Comparison of ENCODE assay signal across 8 mouse cellular contexts in the genomic region with DNA sequence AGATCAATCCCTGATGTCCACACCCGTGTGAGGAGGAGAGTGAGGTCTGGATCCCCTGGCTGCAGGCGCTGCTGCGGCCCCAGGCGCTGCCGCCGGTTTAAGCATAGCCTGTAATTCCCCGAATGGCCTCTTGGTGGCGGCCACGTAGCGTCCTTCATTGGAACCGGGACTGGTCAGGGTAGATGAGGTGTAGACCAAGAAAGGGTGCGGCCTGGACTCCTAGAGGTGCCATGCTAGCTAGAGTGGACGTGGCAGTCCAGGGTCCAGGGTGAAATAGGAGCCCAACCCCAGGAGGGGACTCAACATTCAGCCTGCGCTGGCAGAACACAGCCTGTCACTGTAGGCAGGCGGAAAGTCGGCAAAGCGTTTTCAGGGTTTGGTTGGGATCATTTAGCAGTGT. TPM values are rescaled to one million over a fixed set of nuclear protein-coding genes. Genes with fewer than 3 reads are reported as not detected.
DNase-seq lines count a peak whose midpoint lies in the region; ATAC-seq and TF ChIP-seq lines count a peak whose summit lies in the region.

No protein-coding gene starts in this region.

- H3K4me2 ChIP-seq in intestine, postnatal 0 days (replicated peaks; ENCODE audit: low read depth) = peak overlapping the region; percentile 21; the same call in 1 of the 2 replicates

- ATAC-seq in intestine, postnatal 0 days = peak; percentile 84
- ATAC-seq in inflammation-experienced regulatory T-cells, adult 6 months = no peak

- H3K9ac ChIP-seq in intestine, postnatal 0 days (ENCODE audit: low read depth, low read length) = peak overlapping the region; percentile 46

- no peaks in the 10 kb centered on the region for H3K27me3 ChIP-seq in intestine, postnatal 0 days (replicated peaks; ENCODE audit: control insufficient read depth, insufficient read depth, low read length)
- H3K27me3 ChIP-seq in midbrain, embryonic 10.5 days (ENCODE audit: low read depth, poor library complexity, severe bottlenecking) = peaks cover 5% of the 10 kb centered on the region

- H3K9me3 ChIP-seq in intestine, postnatal 0 days (ENCODE audit: control insufficient read depth) = no peaks in the 10 kb centered on the region
- H3K9me3 ChIP-seq in midbrain, embryonic 10.5 days (replicated peaks) = no peaks in the 10 kb centered on the region

- peak overlapping the region; percentile 83 for H3K27ac ChIP-seq in intestine, postnatal 0 days (ENCODE audit: low read depth, low read length)
- no peak overlapping the region for H3K27ac ChIP-seq in midbrain, embryonic 10.5 days (replicated peaks)

- H3K4me3 ChIP-seq in intestine, postnatal 0 days (ENCODE audit: low read depth, low read length) = no peak overlapping the region
- H3K4me3 ChIP-seq in midbrain, embryonic 10.5 days = peak overlapping the region; percentile 2

- peak; percentile 99 for TF ChIP-seq CTCF in intestine, postnatal 0 days (IDR thresholded peaks at IDR 0.05; ENCODE audit: low read depth)

- 12% methylated on average over 17 of the region's 17 CpGs for WGBS in intestine, postnatal 0 days
- 18% methylated on average over 17 of the region's 17 CpGs for WGBS in midbrain, embryonic 10.5 days

- H3K36me3 ChIP-seq in intestine, postnatal 0 days (ENCODE audit: control insufficient read depth, insufficient read depth) = no peaks in the 10 kb centered on the region
- no peaks in the 10 kb centered on the region for H3K36me3 ChIP-seq in midbrain, embryonic 10.5 days

- DNase-seq in adrenal gland, adult 8-10 months = peak; percentile 71
- peak; percentile 72 for DNase-seq in embryo, embryonic 11.5 days (ENCODE audit: low read depth, low spot score)
- peak; percentile 84 to 86 for DNase-seq in gastrocnemius, postnatal 4 days (ENCODE audit: low spot score in 2 of 2)
- DNase-seq in left cerebral cortex, postnatal 36 days (ENCODE audit: low spot score in 2 of 2) = peak; percentile 78 to 81
- DNase-seq in midbrain, embryonic 10.5 days (ENCODE audit: low spot score) = peak; percentile 88
- peak; percentile 77 for DNase-seq in skeletal muscle tissue, adult 2 months (ENCODE audit: low read depth, low spot score)

- no peaks in the 10 kb centered on the region; the same call in 1 of the 2 replicates for H3K4me1 ChIP-seq in intestine, postnatal 0 days (replicated peaks; ENCODE audit: control insufficient read depth, insufficient read depth, low read length)
- H3K4me1 ChIP-seq in midbrain, embryonic 10.5 days = peaks cover 18% of the 10 kb centered on the region

- intact Hi-C loops in left cerebral cortex, postnatal 36 days (cut with DNase I) = loop anchor here (2.0 kb wide), 1 partner anchor 55 kb away; no protein-coding TSS in a partner anchor

RNA-seq across cellular contexts. Expression of gene Gcgr, which starts 14.9 kb away (rescaled TPM):
- total RNA-seq in adrenal gland, adult 8-10 months (2022) = 1 to 10 TPM in 3 of 4 experiments, under 1 TPM in 1; 0.87 to 4.0 (median 2.3) TPM
- total RNA-seq in gastrocnemius, postnatal 4 days (2021) = under 1 TPM in 1 of 2 experiments, not detected in 1; 0.26 TPM
- polyA plus RNA-seq in intestine, postnatal 0 days (2015; fragmentation: Nextera tagmentation; extraction: Ambion mirVana) = 1.0 and 1.6 TPM in 2 replicates
- total RNA-seq in left cerebral cortex, postnatal 36 days (2021) = not detected
- polyA plus RNA-seq in midbrain, embryonic 10.5 days (2016; fragmentation: Nextera tagmentation; extraction: Ambion mirVana) = 0.26 and 0.27 TPM in 2 replicates
- polyA plus RNA-seq in inflammation-experienced regulatory T-cells, adult 6 months (2017; shearing (Covaris generic)) = not detected

RNA-seq across cellular contexts. Expression of gene Slc25a10, which starts 24.0 kb away (rescaled TPM):
- total RNA-seq in adrenal gland, adult 8-10 months (2022) = 100 to 1,000 TPM; 121 to 174 (median 163) TPM
- 10 to 100 TPM; 19.6 to 20.0 TPM for total RNA-seq in gastrocnemius, postnatal 4 days (2021)
- 139 and 143 TPM in 2 replicates for polyA plus RNA-seq in intestine, postnatal 0 days (2015; fragmentation: Nextera tagmentation; extraction: Ambion mirVana)
- total RNA-seq in left cerebral cortex, postnatal 36 days (2021) = 10 to 100 TPM; 18.2 to 21.9 TPM
- 50.1 and 53.4 TPM in 2 replicates for polyA plus RNA-seq in midbrain, embryonic 10.5 days (2016; fragmentation: Nextera tagmentation; extraction: Ambion mirVana)
- 10 to 100 TPM; 12.4 to 14.3 (median 12.7) TPM for polyA plus RNA-seq in inflammation-experienced regulatory T-cells, adult 6 months (2017; shearing (Covaris generic))

RNA-seq across cellular contexts. Expression of gene Mrpl12, which starts 31.2 kb away (rescaled TPM):
- 10 to 100 TPM; 77.6 to 95.8 (median 90.1) TPM for total RNA-seq in adrenal gland, adult 8-10 months (2022)
- total RNA-seq in gastrocnemius, postnatal 4 days (2021) = 100 to 1,000 TPM; 116 to 122 TPM
- polyA plus RNA-seq in intestine, postnatal 0 days (2015; fragmentation: Nextera tagmentation; extraction: Ambion mirVana) = 204 and 208 TPM in 2 replicates
- 10 to 100 TPM; 75.6 to 78.5 TPM for total RNA-seq in left cerebral cortex, postnatal 36 days (2021)
- polyA plus RNA-seq in midbrain, embryonic 10.5 days (2016; fragmentation: Nextera tagmentation; extraction: Ambion mirVana) = 167 and 194 TPM in 2 replicates
- 10 to 100 TPM; 54.6 to 78.9 (median 73.0) TPM for polyA plus RNA-seq in inflammation-experienced regulatory T-cells, adult 6 months (2017; shearing (Covaris generic))

RNA-seq across cellular contexts. Expression of gene Mcrip1, which starts 33.9 kb away (rescaled TPM):
- total RNA-seq in adrenal gland, adult 8-10 months (2022) = 10 to 100 TPM; 62.9 to 67.8 (median 65.3) TPM
- 10 to 100 TPM; 74.0 to 81.3 TPM for total RNA-seq in gastrocnemius, postnatal 4 days (2021)
- polyA plus RNA-seq in intestine, postnatal 0 days (2015; fragmentation: Nextera tagmentation; extraction: Ambion mirVana) = 68.7 and 73.4 TPM in 2 replicates
- total RNA-seq in left cerebral cortex, postnatal 36 days (2021) = 10 to 100 TPM; 73.4 to 91.7 TPM
- 226 and 238 TPM in 2 replicates for polyA plus RNA-seq in midbrain, embryonic 10.5 days (2016; fragmentation: Nextera tagmentation; extraction: Ambion mirVana)
- polyA plus RNA-seq in inflammation-experienced regulatory T-cells, adult 6 months (2017; shearing (Covaris generic)) = 100 to 1,000 TPM in 2 of 3 experiments, 10 to 100 TPM in 1; 93.4 to 136 (median 107) TPM

RNA-seq across cellular contexts. Expression of gene Ppp1r27, which starts 35.3 kb away (rescaled TPM):
- 1 to 10 TPM in 3 of 4 experiments, under 1 TPM in 1; 0.78 to 2.8 (median 1.2) TPM for total RNA-seq in adrenal gland, adult 8-10 months (2022)
- total RNA-seq in gastrocnemius, postnatal 4 days (2021) = 10 to 100 TPM; 80.7 to 99.3 TPM
- polyA plus RNA-seq in intestine, postnatal 0 days (2015; fragmentation: Nextera tagmentation; extraction: Ambion mirVana) = 1.4 and 1.6 TPM in 2 replicates
- total RNA-seq in left cerebral cortex, postnatal 36 days (2021) = not detected
- not detected in 2 replicates for polyA plus RNA-seq in midbrain, embryonic 10.5 days (2016; fragmentation: Nextera tagmentation; extraction: Ambion mirVana)
- not detected for polyA plus RNA-seq in inflammation-experienced regulatory T-cells, adult 6 months (2017; shearing (Covaris generic))

Comparison
In these comparisons a context has a peak if more than half of its experiments do, and no peak if none do; other contexts are left out.
1. RNA of gene Slc25a10, which starts 24.0 kb away (total RNA-seq): 121 to 174 TPM in adrenal gland, adult 8-10 months; 18.2 to 21.9 TPM in left cerebral cortex, postnatal 36 days and 19.6 to 20.0 TPM in gastrocnemius, postnatal 4 days; every median in the first group is over 4 times any median in the second.
2. Peak in every context shown above with its lines, with median percentiles within 50 percentile points of each other: DNase-seq.